Mouse (Mus musculus) erythroblast, embryonic 14.5 days (primary cell): Measurements from ENCODE around the gene Anpep. TPM values are rescaled to one million over a fixed set of nuclear protein-coding genes. Genes with fewer than 3 reads are reported as not detected.

Source experiments
- H3K27me3 ChIP-seq: 2 replicates; pipeline ENCODE4 v1.6.1; 2012; ENCODE audit warnings: inconsistent platforms; ENCODE audit not compliant: control insufficient read depth
- H3K36me3 ChIP-seq: 2 replicates; pipeline ENCODE4 v1.6.1; 2012; ENCODE audit warnings: mild to moderate bottlenecking, inconsistent platforms; ENCODE audit not compliant: control insufficient read depth
- H3K4me1 ChIP-seq: 2 replicates; pipeline ENCODE4 v1.6.1; 2012; ENCODE audit warnings: inconsistent platforms; ENCODE audit not compliant: control insufficient read depth
- H3K4me3 ChIP-seq: replicated peaks from 2 replicates; pipeline ENCODE3; 2012; ENCODE audit warnings: moderate library complexity, mild to moderate bottlenecking, inconsistent platforms
- H3K9me3 ChIP-seq: 2 replicates; pipeline ENCODE4 v1.6.1; 2012; ENCODE audit warnings: low read length, inconsistent platforms, mixed read lengths; ENCODE audit not compliant: control insufficient read depth
- GATA1 ChIP-seq: IDR thresholded peaks from 2 replicates; pipeline ENCODE4 v1.6.1; 2012; ENCODE audit warnings: low read length, inconsistent platforms, mixed read lengths
- TAL1 ChIP-seq: IDR thresholded peaks from 3 replicates; pipeline ENCODE4 v1.6.1; 2012; ENCODE audit warnings: low read length, inconsistent platforms, mixed read lengths
- polyA plus RNA-seq: library from polyadenylated mRNA; stranded (reverse); fragments of >175 nt; gene quantifications from 2 replicates; pipeline ENCODE4 v1.2.3, GENCODE M21; 2012

Anpep gene
- 0.02 and 0.03 TPM in 2 replicates for polyA plus RNA-seq

DNA sequence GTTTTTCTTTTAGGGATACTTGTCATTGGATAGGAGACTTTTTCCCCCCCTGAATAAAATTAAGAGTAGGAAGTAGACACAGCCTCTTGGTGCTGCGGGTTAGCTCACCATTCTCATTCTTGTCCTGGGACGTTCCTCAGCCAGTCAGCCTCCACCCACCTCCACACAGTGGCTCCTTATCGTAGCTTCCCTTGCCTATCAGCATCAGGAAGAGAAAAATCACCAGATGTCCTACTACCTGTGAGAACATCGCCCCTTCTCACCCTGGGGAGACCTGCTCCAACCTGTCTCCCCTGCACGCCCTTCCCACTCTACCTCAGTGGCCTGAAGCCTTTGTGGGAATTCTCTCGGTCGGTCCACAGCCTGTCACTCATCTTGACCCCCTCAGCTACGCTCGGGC lies at the start of gene Anpep:
Gene Anpep (minus strand): TSS at position 249 of the 400 bp plus-strand sequence.
- Histone ChIP-seq H3K27me3 (no peaks in the 10 kb centered on the region), H3K36me3 (no peaks in the 10 kb centered on the region), H3K9me3 (no peaks in the 10 kb centered on the region), H3K4me1 (peaks cover 9% of the 10 kb centered on the region), H3K4me3 (no peak within 1 kb of the TSS)
- TF ChIP-seq GATA1 (no peak), TAL1 (no peak)

DNA sequence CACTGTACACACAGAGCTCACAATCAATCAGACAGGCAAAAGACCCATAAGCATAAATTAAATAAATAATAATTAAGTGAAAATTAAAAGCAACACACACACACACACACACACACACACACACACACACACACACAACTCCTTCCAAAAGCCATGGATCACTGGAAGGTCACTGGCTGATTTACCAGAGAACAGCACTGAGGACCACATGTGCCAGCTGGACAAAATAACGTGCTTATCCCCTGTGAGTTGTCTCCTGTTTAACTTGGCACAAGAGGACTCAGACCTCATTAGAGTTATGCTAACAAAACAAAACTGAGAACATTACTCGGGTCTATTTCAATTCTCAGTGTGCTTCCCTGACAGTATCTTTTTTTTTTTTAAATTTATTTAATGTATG lies 46.5 kb upstream of the Anpep start:
- Histone ChIP-seq H3K4me1 (peaks cover 16% of the 10 kb centered on the region), H3K27me3 (no peaks in the 10 kb centered on the region), H3K36me3 (peaks cover 29% of the 10 kb centered on the region), H3K4me3 (no peak overlapping the region), H3K9me3 (no peaks in the 10 kb centered on the region)
- TF ChIP-seq GATA1 (no peak), TAL1 (no peak)

DNA sequence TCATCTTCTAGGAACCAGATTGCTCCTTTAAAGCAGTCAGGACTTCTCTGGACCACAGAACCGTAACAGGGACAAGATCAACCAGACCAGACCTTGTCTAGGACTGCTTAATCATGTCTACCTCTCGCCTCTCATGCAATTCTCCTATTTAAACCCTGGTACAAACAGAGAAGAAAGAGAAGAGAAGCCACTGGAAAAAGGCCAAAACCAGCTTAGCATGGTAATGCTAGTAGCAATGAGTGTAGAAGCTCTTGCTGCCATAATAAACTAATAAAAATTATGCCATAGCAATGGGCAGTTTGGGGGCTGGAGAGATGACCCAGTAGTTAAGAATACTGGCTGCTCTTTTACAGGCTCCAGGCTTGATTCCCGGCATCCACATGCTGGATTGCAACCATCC lies 46.1 kb upstream of the Anpep start:
- H3K4me1 ChIP-seq, result peaks cover 16% of the 10 kb centered on the region
- H3K36me3 ChIP-seq, result peaks cover 30% of the 10 kb centered on the region
- no peak overlapping the region for H3K4me3 ChIP-seq
- H3K27me3 ChIP-seq, result no peaks in the 10 kb centered on the region
- H3K9me3 ChIP-seq, result no peaks in the 10 kb centered on the region
- TF ChIP-seq GATA1 (no peak), TAL1 (no peak)

DNA sequence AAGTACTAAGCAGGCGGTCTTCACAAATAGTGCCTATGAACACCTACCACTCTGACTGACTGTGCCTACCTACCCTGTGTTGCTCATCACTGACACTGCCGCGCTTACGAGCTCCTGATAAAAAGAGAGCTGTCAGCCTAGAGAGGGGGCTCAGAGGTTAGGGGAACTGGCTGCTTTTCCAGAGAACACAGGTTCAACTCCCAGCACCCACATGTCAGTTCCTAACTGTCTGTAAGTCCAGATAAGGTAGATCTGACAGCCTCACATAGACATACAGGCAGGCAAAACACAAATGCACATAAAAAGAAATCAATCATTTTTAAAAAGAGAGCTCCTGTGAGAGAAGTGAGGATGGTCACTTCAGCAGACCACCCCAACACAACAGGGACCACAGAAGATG lies 44.3 kb upstream of the Anpep start:
- Histone ChIP-seq H3K36me3 (peaks cover 33% of the 10 kb centered on the region), H3K4me1 (peaks cover 24% of the 10 kb centered on the region), H3K27me3 (no peaks in the 10 kb centered on the region), H3K9me3 (no peaks in the 10 kb centered on the region), H3K4me3 (no peak overlapping the region)
- no peak for TF ChIP-seq TAL1
- no peak for TF ChIP-seq GATA1

DNA sequence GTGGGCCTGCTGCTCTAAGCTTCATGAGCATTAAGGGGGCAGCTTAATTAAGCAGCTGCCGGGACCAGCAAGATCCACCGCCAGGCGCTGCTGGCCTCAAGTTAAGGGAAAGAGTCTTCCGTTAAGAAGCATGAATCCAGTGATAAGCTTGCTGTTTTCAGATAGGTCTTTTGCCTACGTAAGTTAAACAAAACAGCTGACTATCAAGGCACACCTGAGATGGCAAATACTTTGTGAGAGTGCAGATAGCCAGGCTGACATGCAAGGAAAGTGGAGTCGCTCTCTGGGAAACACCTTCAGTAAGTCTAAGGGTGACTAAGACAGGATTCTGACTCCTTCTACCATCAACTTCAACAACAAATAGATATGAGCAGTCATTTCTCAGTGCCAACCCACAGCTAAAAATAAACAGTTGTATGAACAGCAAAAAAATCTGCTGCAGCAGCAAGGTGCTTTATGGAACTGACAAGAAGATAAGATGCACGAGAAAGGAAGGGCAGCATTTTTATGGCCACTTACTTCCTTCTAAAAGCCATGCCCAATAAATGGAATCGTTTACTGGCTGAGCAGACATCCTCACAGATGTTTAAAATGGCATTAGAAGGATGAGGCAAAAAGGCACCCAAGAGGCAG lies 42.4 kb upstream of the Anpep start:
- Histone ChIP-seq H3K27me3 (no peaks in the 10 kb centered on the region), H3K4me1 (peaks cover 24% of the 10 kb centered on the region), H3K9me3 (no peaks in the 10 kb centered on the region), H3K36me3 (peaks cover 28% of the 10 kb centered on the region), H3K4me3 (no peak overlapping the region)
- TF ChIP-seq GATA1, result no peak
- TF ChIP-seq TAL1, result no peak

DNA sequence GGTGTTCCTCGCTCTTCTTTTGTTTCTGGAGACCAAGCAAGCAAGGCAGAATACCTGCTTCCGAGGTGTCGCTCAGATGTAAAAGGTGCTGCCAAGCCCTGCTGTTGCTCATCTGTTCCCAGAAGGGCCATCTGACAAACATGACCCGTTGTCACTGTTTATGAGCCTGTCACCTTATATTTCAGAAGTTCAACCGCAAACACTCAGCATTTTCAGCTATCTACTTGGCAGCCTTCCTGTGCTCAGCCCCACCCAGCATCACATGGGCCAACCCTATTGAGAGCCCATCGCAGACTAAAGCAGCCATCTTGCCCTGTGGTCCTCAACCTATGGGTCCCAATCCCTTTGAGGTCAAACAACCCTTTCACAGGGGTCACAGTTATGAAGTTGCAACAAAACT lies 39.9 kb upstream of the Anpep start:
- TF ChIP-seq GATA1 (no peak), TAL1 (no peak)

DNA sequence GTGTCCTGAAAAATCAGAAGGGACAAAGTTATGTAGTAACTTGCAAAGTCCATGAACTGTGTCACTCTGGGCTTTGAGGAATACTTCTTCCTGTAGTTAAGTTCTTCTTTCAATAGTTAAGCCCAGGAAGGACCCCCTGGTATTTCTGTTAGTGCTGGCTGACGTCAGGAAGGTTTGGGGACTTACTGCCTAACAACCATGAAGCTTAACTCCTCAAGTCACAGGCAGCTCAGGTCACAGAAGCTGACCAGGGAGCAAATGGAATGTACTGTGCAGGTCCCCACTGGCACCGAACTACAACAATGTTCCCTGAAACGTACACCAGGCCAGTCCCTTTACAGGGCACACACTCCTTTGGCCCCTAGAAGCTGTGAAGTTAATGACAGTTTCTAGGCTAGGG lies 34.4 kb upstream of the Anpep start:
- TF ChIP-seq GATA1, result no peak
- no peak for TF ChIP-seq TAL1
- no peak overlapping the region for H3K4me3 ChIP-seq
- H3K4me1 ChIP-seq, result no peaks in the 10 kb centered on the region
- no peaks in the 10 kb centered on the region for H3K9me3 ChIP-seq
- no peaks in the 10 kb centered on the region for H3K27me3 ChIP-seq
- peaks cover 16% of the 10 kb centered on the region for H3K36me3 ChIP-seq

More for the DNA sequence above, 39.9 kb upstream of the Anpep start:
- Histone ChIP-seq H3K36me3 (peaks cover 18% of the 10 kb centered on the region), H3K4me1 (peaks cover 24% of the 10 kb centered on the region), H3K9me3 (no peaks in the 10 kb centered on the region), H3K4me3 (no peak overlapping the region), H3K27me3 (no peaks in the 10 kb centered on the region)

DNA sequence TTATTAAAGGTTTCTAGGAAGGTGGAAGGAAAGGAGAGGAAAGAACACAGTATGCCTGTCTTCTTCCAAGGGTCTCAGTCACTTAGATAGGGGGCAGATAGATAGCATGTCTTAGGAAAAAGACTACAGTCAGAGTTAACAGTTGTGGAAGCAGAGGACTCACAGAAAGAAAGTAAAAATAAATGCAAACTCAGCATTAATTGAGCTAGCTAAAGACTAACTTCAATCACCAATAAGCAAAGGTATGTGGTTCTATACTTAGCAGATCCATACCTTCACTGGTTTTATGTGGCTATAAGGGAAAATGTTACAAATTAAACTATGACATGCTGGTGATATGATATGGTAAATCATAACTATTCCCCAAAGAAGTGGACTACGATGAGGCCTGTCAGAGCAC lies 33.9 kb upstream of the Anpep start:
- H3K9me3 ChIP-seq, result no peaks in the 10 kb centered on the region
- TF ChIP-seq GATA1, result no peak
- TF ChIP-seq TAL1, result no peak
- H3K27me3 ChIP-seq, result no peaks in the 10 kb centered on the region
- peaks cover 16% of the 10 kb centered on the region for H3K36me3 ChIP-seq
- no peaks in the 10 kb centered on the region for H3K4me1 ChIP-seq
- H3K4me3 ChIP-seq, result no peak overlapping the region

DNA sequence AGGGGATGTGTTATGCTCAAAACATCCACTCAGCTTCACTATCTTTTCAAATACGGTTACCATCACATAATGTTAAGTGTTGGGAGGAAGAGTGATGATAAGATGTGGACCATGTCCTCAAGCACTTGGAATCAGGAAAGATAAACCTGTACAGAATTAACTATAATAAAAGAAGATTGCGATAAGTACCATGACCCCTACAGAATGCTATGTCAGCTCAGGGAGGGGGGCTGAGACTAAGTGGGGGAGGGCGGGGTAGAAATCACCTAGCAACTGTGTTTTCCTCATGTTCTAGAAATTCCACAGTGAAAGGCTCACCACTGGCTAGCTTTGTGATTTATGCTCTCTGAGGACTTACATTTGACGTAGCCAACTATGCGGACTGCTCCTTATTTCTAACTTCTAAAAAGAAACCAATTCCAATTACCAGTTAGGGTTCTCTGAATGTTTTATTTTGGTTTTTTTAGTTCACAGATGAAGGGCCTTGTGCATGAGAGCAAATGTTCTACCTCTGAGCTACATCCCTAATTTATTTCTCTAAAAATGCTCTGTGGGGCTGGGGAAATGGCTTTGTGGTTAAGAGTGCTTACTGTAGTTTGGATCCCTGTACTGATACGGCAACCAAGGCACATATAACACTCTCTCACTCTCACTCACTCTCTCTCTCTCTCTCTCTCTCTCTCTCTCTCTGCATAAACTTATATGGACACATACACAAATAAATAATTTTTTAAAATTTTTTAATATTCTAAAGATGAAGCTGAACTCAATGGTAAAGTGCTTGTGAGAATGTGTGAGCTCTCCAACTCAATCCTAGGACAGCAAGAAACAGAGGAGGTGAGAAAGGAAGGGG lies 31.9 kb upstream of the Anpep start:
- Histone ChIP-seq H3K4me1 (no peaks in the 10 kb centered on the region), H3K27me3 (no peaks in the 10 kb centered on the region), H3K36me3 (peaks cover 11% of the 10 kb centered on the region), H3K9me3 (no peaks in the 10 kb centered on the region), H3K4me3 (no peak overlapping the region)
- no peak for TF ChIP-seq TAL1
- TF ChIP-seq GATA1, result no peak
